Mouse (Mus musculus): ENCODE measurements at regions not wholly inside any gene's neighbourhood (a gene's known extent, or its start where the extent isn't known, plus 50 kb on each side); places are given as distances from the start of the nearest gene placed in this dataset.

DNA sequence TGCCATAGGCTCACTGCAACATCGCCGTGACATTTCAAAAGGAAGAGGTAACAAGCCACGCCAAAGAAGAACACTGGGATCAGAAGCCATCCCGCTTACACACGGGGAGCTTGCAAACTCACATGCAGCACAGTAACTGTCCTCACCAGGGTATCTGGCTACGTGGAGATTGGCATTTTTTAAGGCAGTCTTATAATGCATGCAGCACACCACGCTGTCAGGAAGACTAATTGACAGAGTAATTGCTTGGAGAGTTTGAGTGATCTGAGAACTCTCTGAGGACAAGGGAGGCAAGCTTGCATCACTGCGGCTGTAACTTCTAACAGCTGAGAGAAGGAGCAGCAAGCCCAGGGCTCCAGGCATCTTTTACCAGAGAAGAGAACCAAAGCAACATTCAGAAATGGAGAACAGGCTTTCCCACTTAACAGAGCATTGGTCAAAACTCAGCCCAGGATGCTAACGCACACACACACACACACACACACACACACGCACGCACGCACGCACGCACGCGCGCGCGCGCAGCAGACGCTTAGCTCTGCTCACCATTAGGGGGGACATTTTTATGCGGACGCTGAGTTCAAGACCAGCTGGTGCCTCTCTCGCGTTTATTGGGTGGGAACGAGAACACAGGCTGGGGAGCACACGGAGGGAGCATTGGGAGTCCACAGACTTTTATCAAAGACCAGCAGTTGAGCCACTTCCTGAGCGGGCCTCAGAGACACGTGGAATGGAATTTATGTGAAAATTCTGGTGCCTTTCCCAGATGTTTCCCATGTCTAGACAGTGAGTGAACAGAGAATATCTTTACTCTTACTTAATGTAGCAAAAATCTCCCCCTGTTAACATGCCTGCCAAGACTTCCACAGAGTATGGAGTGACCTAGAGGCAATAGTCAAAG, 66.6 kb downstream of the 1700129C05Rik start:
- H3K4me1 ChIP-seq (replicated peaks; ENCODE audit: control insufficient read depth, insufficient read depth, low read length), result peaks cover 3% of the 10 kb centered on the region; the same call in 1 of the 2 replicates
- DNase-seq (ENCODE audit: low spot score) (peak; percentile 62), ATAC-seq (replicated peaks; ENCODE audit: low FRiP score) (no peak)
- H3K4me2 ChIP-seq (ENCODE audit: low read depth, low read length, severe bottlenecking), result peak overlapping the region; percentile 31; the same call in 1 of the 2 replicates
- H3K27me3 ChIP-seq (ENCODE audit: control insufficient read depth, insufficient read depth, low read length), result no peaks in the 10 kb centered on the region
- no peak overlapping the region for H3K9ac ChIP-seq (ENCODE audit: low read length)
- H3K4me3 ChIP-seq (ENCODE audit: low read depth, low read length), result no peak overlapping the region
- no peaks in the 10 kb centered on the region for H3K9me3 ChIP-seq (ENCODE audit: control insufficient read depth, low read length)
- H3K36me3 ChIP-seq (ENCODE audit: control insufficient read depth, insufficient read depth, low read length), result no peaks in the 10 kb centered on the region
- WGBS, result 39% methylated on average over 29 of the region's 29 CpGs
- H3K27ac ChIP-seq (ENCODE audit: low read depth, low read length), result no peak overlapping the region

DNA sequence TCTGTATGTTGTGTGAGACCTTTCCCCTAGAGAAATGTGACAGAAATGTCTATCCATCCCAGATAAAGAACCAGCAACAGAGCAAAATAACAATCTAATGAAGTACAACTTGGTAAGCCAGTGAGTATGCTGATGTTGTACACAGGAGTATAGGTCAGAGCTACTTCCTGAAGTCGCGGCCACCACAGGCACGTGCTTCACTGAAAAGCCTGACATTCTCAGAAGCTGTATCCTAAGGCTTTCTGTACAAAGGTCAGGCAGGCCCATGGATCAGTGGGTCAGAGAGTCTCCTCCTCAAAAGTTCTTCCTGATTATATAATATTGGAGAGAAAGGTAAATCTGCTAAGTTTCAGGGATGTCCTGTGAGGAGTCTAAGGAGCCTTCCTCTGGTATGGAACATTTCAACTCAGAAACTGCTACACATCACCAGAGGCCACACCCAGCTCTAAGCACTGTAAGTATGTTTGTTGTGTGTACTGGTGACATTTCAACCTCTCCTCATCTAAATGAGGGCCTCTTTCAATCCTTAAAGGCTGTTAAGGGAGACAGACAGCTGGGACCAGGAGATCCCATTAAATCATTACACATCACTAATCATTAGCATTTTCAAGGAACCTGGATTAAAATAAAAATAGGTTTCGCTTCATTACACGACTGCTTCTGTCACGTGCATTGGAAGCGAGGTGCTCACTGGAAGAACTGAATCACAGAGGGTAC, 70.2 kb downstream of the 1700129C05Rik start:
- DNase-seq (ENCODE audit: low spot score) (no peak), ATAC-seq (replicated peaks; ENCODE audit: low FRiP score) (no peak; the same call in 1 of the 2 replicates)
- WGBS, result 62% methylated on average over 7 of the region's 7 CpGs
- Histone ChIP-seq H3K9ac (ENCODE audit: low read length) (no peak overlapping the region), H3K9me3 (ENCODE audit: control insufficient read depth, low read length) (no peaks in the 10 kb centered on the region), H3K4me3 (ENCODE audit: low read depth, low read length) (no peak overlapping the region), H3K36me3 (ENCODE audit: control insufficient read depth, insufficient read depth, low read length) (no peaks in the 10 kb centered on the region), H3K4me2 (ENCODE audit: low read depth, low read length, severe bottlenecking) (no peak overlapping the region), H3K4me1 (replicated peaks; ENCODE audit: control insufficient read depth, insufficient read depth, low read length) (peaks cover 3% of the 10 kb centered on the region; the same call in 1 of the 2 replicates), H3K27me3 (ENCODE audit: control insufficient read depth, insufficient read depth, low read length) (no peaks in the 10 kb centered on the region), H3K27ac (ENCODE audit: low read depth, low read length) (no peak overlapping the region)

DNA sequence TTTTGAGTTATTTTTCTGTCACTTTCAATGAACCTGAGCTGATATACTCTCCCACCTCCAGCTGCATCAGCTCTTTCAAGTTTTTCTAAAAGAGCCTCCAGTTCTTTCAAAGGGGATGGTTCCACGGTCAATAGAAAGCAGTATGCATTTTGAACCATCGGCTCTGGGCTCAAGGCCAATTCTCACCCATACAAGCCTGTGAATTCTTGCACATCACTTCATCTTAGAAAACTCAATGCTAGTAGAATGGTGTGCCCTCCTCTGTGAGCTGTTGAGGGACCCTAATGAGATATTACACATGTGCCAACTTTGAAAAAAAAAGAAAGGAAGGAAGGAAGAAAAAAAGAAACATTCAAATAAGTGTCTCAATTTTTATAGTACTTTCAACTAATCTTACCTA, 72.6 kb downstream of the 1700129C05Rik start:
- WGBS, result 91% methylated on average over 2 of the region's 2 CpGs
- H3K4me2 ChIP-seq (ENCODE audit: low read depth, low read length, severe bottlenecking), result no peak overlapping the region
- H3K27me3 ChIP-seq (ENCODE audit: control insufficient read depth, insufficient read depth, low read length), result no peaks in the 10 kb centered on the region
- ATAC-seq (replicated peaks; ENCODE audit: low FRiP score), result no peak
- H3K4me1 ChIP-seq (replicated peaks; ENCODE audit: control insufficient read depth, insufficient read depth, low read length), result no peaks in the 10 kb centered on the region
- no peak for DNase-seq (ENCODE audit: low spot score)
- no peak overlapping the region for H3K9ac ChIP-seq (ENCODE audit: low read length)
- no peak overlapping the region for H3K27ac ChIP-seq (ENCODE audit: low read depth, low read length)
- H3K9me3 ChIP-seq (ENCODE audit: control insufficient read depth, low read length), result no peaks in the 10 kb centered on the region
- H3K4me3 ChIP-seq (ENCODE audit: low read depth, low read length), result no peak overlapping the region
- H3K36me3 ChIP-seq (ENCODE audit: control insufficient read depth, insufficient read depth, low read length), result no peaks in the 10 kb centered on the region

DNA sequence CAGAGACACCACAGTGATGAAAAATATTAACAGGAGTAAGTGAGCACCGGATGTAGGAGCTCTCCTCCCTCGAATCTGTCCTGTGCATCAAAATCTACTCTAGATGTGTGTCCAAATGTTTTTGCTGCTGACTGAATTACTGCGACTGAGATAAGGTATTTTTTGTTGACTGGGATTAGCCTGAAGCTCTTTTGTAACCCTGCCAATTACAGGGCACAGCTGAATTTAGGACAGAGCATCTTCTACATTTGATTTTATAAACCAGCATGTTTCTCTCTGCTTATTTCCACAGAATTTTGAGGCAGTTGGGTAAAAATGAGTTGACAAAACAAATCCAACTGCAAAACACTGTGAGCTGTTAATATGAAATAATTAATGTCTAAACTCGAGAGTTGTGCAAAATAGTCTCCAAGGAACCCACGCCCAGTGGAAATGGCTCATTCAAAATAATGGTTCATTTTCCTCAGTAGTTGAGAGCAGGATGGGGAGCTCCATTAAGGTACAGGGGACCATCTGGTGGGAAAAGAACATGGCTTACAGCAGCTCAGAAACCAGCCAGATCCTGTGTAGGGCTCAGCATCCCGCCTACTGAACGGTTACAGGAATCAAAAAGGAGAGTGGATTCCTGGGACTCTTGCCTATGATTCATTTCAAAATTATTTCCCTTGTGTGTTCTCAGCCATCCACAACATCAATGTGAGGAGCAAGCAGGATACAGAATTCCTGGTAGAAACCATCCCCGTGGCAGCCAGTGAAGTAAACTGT, 76.1 kb downstream of the 1700129C05Rik start:
- Histone ChIP-seq H3K4me2 (ENCODE audit: low read depth, low read length, severe bottlenecking) (no peak overlapping the region), H3K27me3 (ENCODE audit: control insufficient read depth, insufficient read depth, low read length) (no peaks in the 10 kb centered on the region), H3K4me1 (replicated peaks; ENCODE audit: control insufficient read depth, insufficient read depth, low read length) (no peaks in the 10 kb centered on the region), H3K4me3 (ENCODE audit: low read depth, low read length) (no peak overlapping the region), H3K9me3 (ENCODE audit: control insufficient read depth, low read length) (no peaks in the 10 kb centered on the region), H3K27ac (ENCODE audit: low read depth, low read length) (no peak overlapping the region), H3K9ac (ENCODE audit: low read length) (no peak overlapping the region), H3K36me3 (ENCODE audit: control insufficient read depth, insufficient read depth, low read length) (no peaks in the 10 kb centered on the region)
- WGBS, result 87% methylated on average over 8 of the region's 8 CpGs
- ATAC-seq (replicated peaks; ENCODE audit: low FRiP score), result no peak
- no peak for DNase-seq (ENCODE audit: low spot score)

DNA sequence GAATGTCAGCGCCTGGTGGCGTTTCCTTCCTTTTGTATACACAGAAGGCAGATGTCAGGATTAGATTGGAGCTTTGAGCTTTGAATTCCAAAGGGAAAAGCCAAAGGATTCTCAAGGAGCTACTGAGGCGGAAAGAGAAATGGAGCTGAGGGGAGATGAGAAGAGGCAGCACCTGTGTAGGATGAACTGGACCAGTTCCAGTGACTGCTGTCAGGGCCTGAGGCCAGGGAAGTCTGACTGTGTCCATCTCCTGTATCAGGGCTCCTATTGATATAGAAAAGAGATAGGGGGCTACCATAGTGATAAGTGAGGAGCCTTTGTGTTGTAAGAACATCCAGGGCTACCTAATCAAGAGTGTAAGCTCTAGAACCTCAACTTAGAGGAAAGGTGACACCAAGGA, 79.5 kb downstream of the 1700129C05Rik start:
- Histone ChIP-seq H3K36me3 (ENCODE audit: control insufficient read depth, insufficient read depth, low read length) (no peaks in the 10 kb centered on the region), H3K9ac (ENCODE audit: low read length) (no peak overlapping the region), H3K27me3 (ENCODE audit: control insufficient read depth, insufficient read depth, low read length) (no peaks in the 10 kb centered on the region), H3K27ac (ENCODE audit: low read depth, low read length) (no peak overlapping the region), H3K9me3 (ENCODE audit: control insufficient read depth, low read length) (no peaks in the 10 kb centered on the region), H3K4me1 (replicated peaks; ENCODE audit: control insufficient read depth, insufficient read depth, low read length) (no peaks in the 10 kb centered on the region), H3K4me2 (ENCODE audit: low read depth, low read length, severe bottlenecking) (no peak overlapping the region), H3K4me3 (ENCODE audit: low read depth, low read length) (no peak overlapping the region)
- WGBS, result 71% methylated on average over 3 of the region's 3 CpGs
- DNase-seq (ENCODE audit: low spot score) (no peak), ATAC-seq (replicated peaks; ENCODE audit: low FRiP score) (no peak)

DNA sequence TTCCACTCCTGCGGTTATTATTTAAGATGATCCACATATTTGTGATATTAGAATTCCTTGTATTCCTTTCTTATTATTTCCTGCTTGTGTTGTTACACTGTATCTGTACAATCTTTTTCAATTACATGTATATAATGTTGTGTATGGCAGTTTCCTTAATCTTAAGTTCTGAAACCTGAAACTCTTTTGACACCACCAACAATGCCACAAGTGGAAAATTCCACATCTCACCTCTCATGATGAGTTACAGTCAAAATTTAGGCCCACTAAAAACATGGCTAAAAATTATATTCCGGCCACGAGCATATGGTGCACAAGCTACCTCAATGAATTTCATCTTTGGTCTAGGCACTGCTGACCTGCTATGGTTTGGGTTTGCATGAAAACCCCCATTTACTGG, 85.9 kb downstream of the 1700129C05Rik start:
- H3K4me3 ChIP-seq (ENCODE audit: low read depth, low read length), result no peak overlapping the region
- 92% methylated on average over 3 of the region's 3 CpGs for WGBS
- no peak overlapping the region for H3K9ac ChIP-seq (ENCODE audit: low read length)
- no peak overlapping the region for H3K4me2 ChIP-seq (ENCODE audit: low read depth, low read length, severe bottlenecking)
- H3K27ac ChIP-seq (ENCODE audit: low read depth, low read length), result no peak overlapping the region
- no peaks in the 10 kb centered on the region for H3K4me1 ChIP-seq (replicated peaks; ENCODE audit: control insufficient read depth, insufficient read depth, low read length)
- no peak for DNase-seq (ENCODE audit: low spot score)
- no peaks in the 10 kb centered on the region for H3K27me3 ChIP-seq (ENCODE audit: control insufficient read depth, insufficient read depth, low read length)
- no peaks in the 10 kb centered on the region for H3K36me3 ChIP-seq (ENCODE audit: control insufficient read depth, insufficient read depth, low read length)
- H3K9me3 ChIP-seq (ENCODE audit: control insufficient read depth, low read length), result no peaks in the 10 kb centered on the region
- ATAC-seq (replicated peaks; ENCODE audit: low FRiP score), result no peak

DNA sequence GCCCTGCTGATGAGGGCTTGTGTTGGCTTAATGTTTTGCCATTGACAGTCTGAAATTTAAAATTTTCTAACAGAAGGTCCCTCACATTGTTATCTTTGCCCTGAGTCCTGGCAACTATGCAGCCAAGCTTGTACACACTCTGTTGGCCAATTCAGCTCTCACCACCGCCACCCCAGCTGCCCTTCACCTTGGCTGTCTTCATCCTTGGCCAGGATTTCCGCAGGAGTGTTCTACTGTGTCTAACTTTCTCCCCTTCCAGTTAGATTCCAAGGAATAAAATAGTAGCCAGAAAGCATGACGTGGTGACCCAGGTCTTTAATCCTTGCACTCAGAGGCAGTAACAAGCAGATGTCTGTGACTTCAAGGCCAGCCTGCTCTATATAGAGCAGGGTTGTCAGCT, 87.4 kb downstream of the 1700129C05Rik start:
- no peak for ATAC-seq (replicated peaks; ENCODE audit: low FRiP score)
- no peak for DNase-seq (ENCODE audit: low spot score)
- Histone ChIP-seq H3K27me3 (ENCODE audit: control insufficient read depth, insufficient read depth, low read length) (no peaks in the 10 kb centered on the region), H3K9me3 (ENCODE audit: control insufficient read depth, low read length) (no peaks in the 10 kb centered on the region), H3K36me3 (ENCODE audit: control insufficient read depth, insufficient read depth, low read length) (no peaks in the 10 kb centered on the region), H3K4me3 (ENCODE audit: low read depth, low read length) (no peak overlapping the region), H3K4me2 (ENCODE audit: low read depth, low read length, severe bottlenecking) (no peak overlapping the region), H3K9ac (ENCODE audit: low read length) (no peak overlapping the region), H3K27ac (ENCODE audit: low read depth, low read length) (no peak overlapping the region), H3K4me1 (replicated peaks; ENCODE audit: control insufficient read depth, insufficient read depth, low read length) (no peaks in the 10 kb centered on the region; the same call in 1 of the 2 replicates)
- WGBS, result 91% methylated on average over 3 of the region's 3 CpGs

DNA sequence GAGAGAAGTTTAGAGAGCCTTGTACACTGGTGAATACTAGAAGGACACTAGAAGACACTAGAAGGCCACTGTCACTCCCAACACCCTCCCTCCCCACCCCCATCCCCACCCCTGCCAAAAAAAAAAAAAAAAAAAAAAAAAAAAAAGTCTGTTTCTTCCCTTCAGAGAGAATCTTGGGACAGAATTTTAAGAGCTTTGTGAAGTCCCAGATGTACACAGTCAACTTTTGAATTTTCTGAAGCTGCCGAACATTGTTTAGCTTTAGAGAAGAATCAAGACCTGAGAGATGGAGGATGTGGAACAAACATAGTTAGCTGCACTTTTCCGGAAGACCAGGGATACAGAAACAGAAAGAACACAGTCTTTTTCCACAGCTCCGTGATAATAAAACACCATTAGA, 90.3 kb downstream of the 1700129C05Rik start:
- H3K36me3 ChIP-seq (ENCODE audit: control insufficient read depth, insufficient read depth, low read length), result no peaks in the 10 kb centered on the region
- WGBS, result 89% methylated on average over 3 of the region's 3 CpGs
- no peak overlapping the region for H3K9ac ChIP-seq (ENCODE audit: low read length)
- no peaks in the 10 kb centered on the region; the same call in 1 of the 2 replicates for H3K4me1 ChIP-seq (replicated peaks; ENCODE audit: control insufficient read depth, insufficient read depth, low read length)
- no peak overlapping the region for H3K4me2 ChIP-seq (ENCODE audit: low read depth, low read length, severe bottlenecking)
- H3K9me3 ChIP-seq (ENCODE audit: control insufficient read depth, low read length), result no peaks in the 10 kb centered on the region
- ATAC-seq (replicated peaks; ENCODE audit: low FRiP score) (no peak), DNase-seq (ENCODE audit: low spot score) (no peak)
- no peak overlapping the region for H3K4me3 ChIP-seq (ENCODE audit: low read depth, low read length)
- H3K27ac ChIP-seq (ENCODE audit: low read depth, low read length), result no peak overlapping the region
- no peaks in the 10 kb centered on the region for H3K27me3 ChIP-seq (ENCODE audit: control insufficient read depth, insufficient read depth, low read length)

All from forebrain, embryonic 11.5 days (tissue).